Mouse (Mus musculus) liver, embryonic 11.5 days (tissue): Measurements from ENCODE around the gene Rab3il1. TPM values are rescaled to one million over a fixed set of nuclear protein-coding genes. Genes with fewer than 3 reads are reported as not detected.

ENCODE experiments used
- ATAC-seq: fragments of 200-750 bp; cut with Nextera tagmentation; replicated peaks from 2 replicates; pipeline ENCODE4 v1.8.0; 2017; ENCODE audit warnings: moderate number of reproducible peaks, mild to moderate bottlenecking, moderate TSS enrichment, moderate library complexity; ENCODE audit not compliant: low FRiP score
- DNase-seq: peaks from one replicate; pipeline ENCODE4 v3.0.0-alpha.2; 2017; ENCODE audit warnings: low spot score
- H3K27ac ChIP-seq: fragments of 300-500 bp; sonication (generic); 2 replicates; pipeline ENCODE4 v1.5.1; 2014; ENCODE audit warnings: mild to moderate bottlenecking, low read depth, low read length, control low read depth
- H3K27me3 ChIP-seq: fragments of 300-500 bp; sonication (generic); replicated peaks from 2 replicates; pipeline ENCODE4 v1.6.1; 2014; ENCODE audit warnings: low read length, mixed read lengths; ENCODE audit not compliant: control insufficient read depth, insufficient read depth
- H3K36me3 ChIP-seq: fragments of 300-500 bp; sonication (generic); 2 replicates; pipeline ENCODE4 v1.6.1; 2014; ENCODE audit warnings: mild to moderate bottlenecking, low read length, moderate library complexity, mixed read lengths; ENCODE audit not compliant: control insufficient read depth, insufficient read depth
- H3K4me1 ChIP-seq: fragments of 300-500 bp; sonication (generic); replicated peaks from 2 replicates; pipeline ENCODE4 v1.6.1; 2014; ENCODE audit warnings: low read length, mixed read lengths; ENCODE audit not compliant: control insufficient read depth, insufficient read depth
- H3K4me2 ChIP-seq: fragments of 300-500 bp; sonication (generic); 2 replicates; pipeline ENCODE4 v1.6.1; 2014; ENCODE audit warnings: mild to moderate bottlenecking, control low read depth, moderate library complexity
- H3K4me3 ChIP-seq: fragments of 300-500 bp; sonication (generic); 2 replicates; pipeline ENCODE4 v1.5.1; 2014; ENCODE audit warnings: low read depth, low read length, control low read depth
- H3K9ac ChIP-seq: fragments of 300-500 bp; sonication (generic); 2 replicates; pipeline ENCODE4 v1.6.1; 2014; ENCODE audit warnings: low read depth, low read length, control low read depth
- H3K9me3 ChIP-seq: fragments of 300-500 bp; sonication (generic); 2 replicates; pipeline ENCODE4 v1.6.1; 2016; ENCODE audit warnings: low read length, inconsistent platforms, mixed read lengths; ENCODE audit not compliant: control insufficient read depth
- WGBS: fragments of 180-500 bp; shearing (Covaris S2); extraction: QIAGEN DNeasy Blood & Tissue Kit; methylation state at CpG from one replicate; pipeline ENCODE4 v1.1.7; 2014; 5-methylcytosine and 5-hydroxymethylcytosine counted together
- polyA plus RNA-seq: library from polyadenylated mRNA; unstranded; fragments of >200 nt; fragmentation: Nextera tagmentation; extraction: Ambion mirVana; gene quantifications from 2 replicates; pipeline ENCODE4 v1.2.1, GENCODE M21; 2014

The Rab3il1 gene
- 133 and 137 TPM in 2 replicates for polyA plus RNA-seq

DNA sequence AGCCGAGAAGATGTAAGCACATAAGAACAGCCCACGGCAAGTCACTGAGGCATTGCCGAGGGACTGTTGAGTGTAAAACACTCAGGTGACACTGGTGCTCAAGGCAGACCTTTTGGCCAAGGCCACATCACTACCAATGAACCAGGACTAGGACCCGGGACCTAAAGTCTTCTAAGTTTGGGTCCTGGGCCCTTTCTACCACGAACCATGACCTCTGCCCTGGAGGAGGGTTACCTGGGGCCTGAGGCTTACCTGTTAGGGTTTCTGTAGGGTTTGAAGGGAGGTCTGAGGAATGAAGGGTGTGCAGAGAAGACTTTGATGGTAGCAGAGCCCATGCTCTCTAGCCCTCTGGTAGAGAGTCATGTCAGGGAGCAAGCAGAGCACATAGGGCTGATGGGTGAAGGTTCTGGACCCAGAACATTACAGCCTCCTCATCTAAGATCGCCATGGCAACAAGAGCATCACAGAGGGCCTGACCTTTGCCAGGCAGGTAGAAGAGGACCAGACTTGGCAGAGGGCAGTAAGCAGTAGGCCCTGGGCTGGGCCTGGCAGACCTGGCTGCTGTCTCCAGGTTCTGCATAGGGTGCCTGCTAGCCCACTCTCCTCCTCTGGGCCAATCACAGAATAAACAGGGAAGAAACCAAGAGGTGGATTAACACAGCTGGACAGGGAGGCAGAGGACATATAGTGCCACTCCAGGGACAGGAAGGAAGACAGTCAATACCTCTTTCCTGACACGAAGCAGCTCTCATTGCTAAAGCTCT is at the start of gene Rab3il1, which contains the start of gene Best1:
TSS of gene Rab3il1 (plus strand) at position 464 of the 764 bp plus-strand sequence.
TSS of gene Best1 (minus strand) at position 428 of the 764 bp plus-strand sequence.
- WGBS, result 73% methylated on average over 7 of the region's 7 CpGs
- Histone ChIP-seq H3K27ac (no peak within 1 kb of the TSS), H3K9ac (no peak within 1 kb of the TSS), H3K9me3 (no peaks in the 10 kb centered on the region), H3K27me3 (no peaks in the 10 kb centered on the region), H3K36me3 (no peaks in the 10 kb centered on the region), H3K4me2 (no peak within 1 kb of the TSS; the same call in 1 of the 2 replicates), H3K4me3 (no peak within 1 kb of the TSS), H3K4me1 (no peaks in the 10 kb centered on the region)
- DNase-seq (no peak), ATAC-seq (no peak)

DNA sequence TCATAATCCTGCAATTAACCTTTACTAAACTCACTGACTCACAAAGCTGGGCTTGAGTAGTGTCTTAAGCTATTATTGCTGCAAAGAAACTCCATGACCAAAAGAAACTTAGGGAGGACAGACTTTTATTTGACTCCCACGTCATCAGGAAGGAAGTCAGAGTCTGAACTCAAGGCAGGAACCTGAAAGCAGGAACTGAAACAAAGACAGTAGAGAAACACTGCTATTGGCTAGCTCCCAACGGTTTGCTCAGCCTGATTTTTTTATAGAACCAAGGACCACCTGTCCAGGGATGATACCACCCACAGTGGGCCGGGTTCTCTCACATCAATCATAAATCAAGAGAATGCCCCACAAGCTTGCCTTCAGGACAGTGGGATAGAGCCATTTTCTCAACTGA is 49.1 kb upstream of the Rab3il1 start:
- Histone ChIP-seq H3K9me3 (no peaks in the 10 kb centered on the region), H3K4me1 (peaks cover 38% of the 10 kb centered on the region), H3K4me3 (no peak overlapping the region), H3K4me2 (no peak overlapping the region), H3K27me3 (no peaks in the 10 kb centered on the region), H3K27ac (peak overlapping the region; percentile 13; the same call in 1 of the 2 replicates), H3K36me3 (no peaks in the 10 kb centered on the region), H3K9ac (no peak overlapping the region)
- ATAC-seq (no peak), DNase-seq (no peak)
- WGBS, result 69% methylated on average over 3 of the region's 3 CpGs

DNA sequence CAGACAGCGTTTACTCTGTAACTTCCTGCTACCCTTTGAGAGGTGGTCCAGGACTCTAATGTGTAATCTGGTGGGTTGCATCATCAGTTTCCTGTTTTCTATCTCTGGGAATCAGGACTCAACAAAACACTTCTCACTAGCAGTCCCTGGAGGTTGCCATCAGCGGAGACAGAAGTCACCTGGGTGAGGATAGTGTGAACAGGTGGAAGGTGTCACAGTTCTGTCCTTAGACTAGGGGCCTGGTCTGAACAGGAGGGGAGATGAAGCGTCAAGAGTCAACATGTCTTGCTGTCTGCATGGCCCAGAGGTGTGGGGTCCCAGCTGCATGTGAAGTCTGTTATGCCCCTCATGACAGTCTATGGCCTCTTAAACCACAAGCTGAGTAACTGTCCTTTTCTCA is 48.6 kb upstream of the Rab3il1 start:
- WGBS, result 81% methylated on average over 3 of the region's 3 CpGs
- Histone ChIP-seq H3K27ac (peak overlapping the region; percentile 13; the same call in 1 of the 2 replicates), H3K9ac (no peak overlapping the region), H3K27me3 (no peaks in the 10 kb centered on the region), H3K4me2 (no peak overlapping the region), H3K9me3 (no peaks in the 10 kb centered on the region), H3K36me3 (no peaks in the 10 kb centered on the region), H3K4me3 (no peak overlapping the region), H3K4me1 (peaks cover 43% of the 10 kb centered on the region)
- DNase-seq, result no peak
- ATAC-seq, result no peak

DNA sequence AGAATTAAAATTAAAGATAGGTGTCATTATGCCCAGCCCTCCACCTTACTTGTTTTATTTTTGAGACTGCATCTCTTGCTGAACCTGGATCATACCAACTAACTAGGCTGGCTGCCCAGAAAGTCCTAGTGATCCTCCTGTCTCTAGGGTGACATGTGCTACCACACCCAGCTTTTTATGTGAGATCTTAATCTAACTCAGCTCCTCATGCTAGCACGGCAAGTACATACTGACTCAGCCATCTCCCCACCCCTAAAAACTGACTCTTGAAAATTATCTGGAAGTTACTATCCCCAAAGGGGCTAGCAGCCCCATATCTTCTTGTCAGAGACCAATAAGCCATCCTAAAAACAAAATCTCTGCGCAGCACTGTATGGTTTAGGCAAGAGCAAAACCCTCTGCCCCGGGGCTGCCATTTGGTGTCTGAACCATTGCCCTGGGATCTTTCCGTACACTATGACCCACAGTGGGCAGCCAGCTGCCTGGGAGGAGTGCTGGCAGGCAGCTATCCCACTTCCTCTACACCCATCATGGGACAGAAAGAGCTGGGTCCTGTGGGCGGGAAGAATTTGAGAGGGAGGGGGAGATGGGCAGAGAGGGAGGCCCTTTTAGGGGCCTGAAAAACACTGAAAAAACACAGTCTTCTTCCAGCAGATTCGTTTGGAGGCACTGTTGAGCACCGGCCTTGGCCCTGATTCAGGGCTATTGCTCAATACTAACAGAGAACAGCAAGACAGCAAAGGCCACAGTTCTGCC is 47.2 kb upstream of the Rab3il1 start:
- peaks cover 45% of the 10 kb centered on the region for H3K4me1 ChIP-seq
- H3K4me2 ChIP-seq, result peak overlapping the region; percentile 45
- H3K9me3 ChIP-seq, result no peaks in the 10 kb centered on the region
- no peaks in the 10 kb centered on the region for H3K36me3 ChIP-seq
- ATAC-seq, result peak; percentile 66
- H3K9ac ChIP-seq, result peak overlapping the region; percentile 61
- H3K4me3 ChIP-seq, result no peak overlapping the region
- 20% methylated on average over 7 of the region's 7 CpGs for WGBS
- DNase-seq, result peak; percentile 52
- H3K27ac ChIP-seq, result peak overlapping the region; percentile 86
- H3K27me3 ChIP-seq, result no peaks in the 10 kb centered on the region

DNA sequence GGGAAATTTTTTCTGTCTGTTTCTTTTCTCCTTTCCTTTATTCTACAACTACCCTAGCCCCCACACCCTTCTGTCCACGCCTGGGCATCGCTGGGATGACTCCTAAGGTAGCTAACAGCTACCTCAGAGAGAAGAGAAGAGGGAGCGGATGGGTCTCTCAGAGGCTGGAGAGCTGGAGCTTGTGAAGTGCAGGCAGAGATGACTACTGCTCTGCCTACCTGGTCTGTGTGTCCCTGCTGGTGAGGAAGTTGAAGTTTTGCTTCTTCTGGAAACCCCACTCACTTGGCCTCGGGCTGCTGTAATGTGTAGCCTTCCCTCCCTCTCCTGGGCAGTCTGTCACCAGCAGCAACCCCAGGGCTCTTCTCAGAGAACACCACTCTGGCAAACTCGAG is 46.7 kb upstream of the Rab3il1 start:
- no peak for DNase-seq
- Histone ChIP-seq H3K9me3 (no peaks in the 10 kb centered on the region), H3K9ac (peak overlapping the region; percentile 61), H3K4me1 (peaks cover 45% of the 10 kb centered on the region), H3K36me3 (no peaks in the 10 kb centered on the region), H3K27ac (peak overlapping the region; percentile 86), H3K27me3 (no peaks in the 10 kb centered on the region), H3K4me2 (peak overlapping the region; percentile 45), H3K4me3 (no peak overlapping the region)
- peak; percentile 60 for ATAC-seq
- 28% methylated on average over 5 of the region's 5 CpGs for WGBS

DNA sequence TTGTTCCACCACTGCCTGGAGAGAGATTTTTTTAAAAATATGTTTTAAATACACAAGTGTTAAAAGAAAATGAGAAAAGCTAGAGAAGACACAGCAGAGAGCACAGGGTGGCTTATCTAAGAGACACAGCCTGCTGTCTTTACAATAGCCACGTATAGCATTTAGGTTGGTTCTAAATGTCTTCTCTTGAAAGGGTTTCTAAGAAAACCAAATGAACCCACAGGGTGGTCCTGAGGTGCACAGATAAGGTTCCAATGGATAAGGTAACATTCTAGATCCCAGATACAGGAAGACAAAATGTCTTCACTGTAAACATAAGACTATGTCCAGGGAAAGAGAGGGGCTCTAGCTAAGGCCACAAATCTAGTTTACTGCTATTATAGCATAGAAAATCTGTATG is 46.0 kb upstream of the Rab3il1 start:
- Histone ChIP-seq H3K9ac (peak overlapping the region; percentile 61), H3K9me3 (no peaks in the 10 kb centered on the region), H3K27me3 (no peaks in the 10 kb centered on the region), H3K4me1 (peaks cover 45% of the 10 kb centered on the region), H3K4me3 (no peak overlapping the region), H3K36me3 (no peaks in the 10 kb centered on the region), H3K27ac (peak overlapping the region; percentile 86), H3K4me2 (peak overlapping the region; percentile 45)
- WGBS, result 38% methylated on average over 1 of the region's 1 CpGs
- DNase-seq (no peak), ATAC-seq (peak; percentile 80)

DNA sequence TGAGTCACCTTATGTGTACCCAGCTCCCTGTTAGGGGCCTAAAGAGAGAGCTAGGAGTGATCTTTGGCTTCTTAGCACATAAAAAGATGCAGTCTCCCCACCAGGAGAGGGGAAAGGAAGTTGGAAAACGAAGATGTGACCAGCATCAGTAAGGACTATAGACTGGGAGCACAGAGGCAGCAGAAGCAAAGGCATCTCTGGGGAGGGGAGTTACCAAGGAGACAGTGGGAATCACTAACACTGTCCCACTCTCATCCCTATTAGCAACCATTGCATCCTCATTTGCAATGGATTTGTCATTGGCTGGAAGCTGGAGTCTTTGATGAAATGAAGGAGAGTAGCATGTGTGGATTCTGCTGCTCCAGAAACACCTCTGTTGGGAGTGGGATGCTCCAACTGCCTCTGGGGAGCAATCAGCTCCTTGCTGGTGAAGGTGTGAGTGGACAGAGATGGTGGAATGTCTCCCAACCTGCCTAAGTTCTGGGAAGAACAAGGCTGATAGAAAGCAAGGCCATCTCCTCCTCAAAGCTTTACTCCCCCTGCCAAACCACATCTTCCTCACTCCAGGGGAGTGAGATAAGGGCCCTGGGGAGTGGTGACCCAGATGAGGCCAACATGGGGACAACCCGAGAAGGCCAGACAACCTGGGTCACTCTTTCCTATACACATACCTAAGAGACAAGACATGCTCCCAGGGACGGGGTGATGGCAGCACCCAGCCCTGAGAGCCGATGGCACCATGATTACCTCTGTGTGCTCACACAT is 44.7 kb upstream of the Rab3il1 start:
- DNase-seq (no peak), ATAC-seq (no peak)
- peaks cover 45% of the 10 kb centered on the region for H3K4me1 ChIP-seq
- H3K4me3 ChIP-seq, result no peak overlapping the region
- H3K36me3 ChIP-seq, result no peaks in the 10 kb centered on the region
- 0 out of 2 replicates have a peak overlapping the region, but pooled peaks have one; percentile 20 for H3K9ac ChIP-seq
- 57% methylated on average over 4 of the region's 4 CpGs for WGBS
- H3K27ac ChIP-seq, result peak overlapping the region; percentile 30; the same call in 1 of the 2 replicates
- no peaks in the 10 kb centered on the region for H3K9me3 ChIP-seq
- no peaks in the 10 kb centered on the region for H3K27me3 ChIP-seq
- H3K4me2 ChIP-seq, result 0 out of 2 replicates have a peak overlapping the region, but pooled peaks have one; percentile 8

DNA sequence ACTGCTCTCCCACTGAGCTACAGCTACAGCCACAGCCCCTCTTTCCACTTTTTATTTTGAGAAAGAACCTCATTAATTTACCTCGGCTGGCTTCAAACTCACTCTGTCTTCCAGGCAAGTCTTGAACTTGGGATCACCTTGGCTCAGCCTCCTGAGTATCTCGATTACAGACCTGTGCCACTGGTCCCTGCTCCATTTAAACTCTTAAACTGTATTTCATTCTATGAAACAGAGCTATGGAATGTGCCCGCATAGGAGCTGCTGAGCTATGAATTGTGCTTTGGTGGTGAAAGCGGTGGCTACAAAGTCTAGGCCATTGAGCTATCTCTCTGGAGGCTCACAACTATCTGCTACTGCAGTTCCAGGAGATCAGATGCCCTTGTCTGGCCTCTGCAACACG is 43.5 kb upstream of the Rab3il1 start:
- ATAC-seq (no peak), DNase-seq (no peak)
- 81% methylated on average over 5 of the region's 5 CpGs for WGBS
- Histone ChIP-seq H3K4me2 (no peak overlapping the region), H3K4me3 (no peak overlapping the region), H3K27me3 (no peaks in the 10 kb centered on the region), H3K9ac (no peak overlapping the region), H3K36me3 (no peaks in the 10 kb centered on the region), H3K4me1 (peaks cover 45% of the 10 kb centered on the region), H3K9me3 (no peaks in the 10 kb centered on the region), H3K27ac (no peak overlapping the region)
